Mouse (Mus musculus): ENCODE measurements at regions not wholly inside any gene's neighbourhood (a gene's known extent, or its start where the extent isn't known, plus 50 kb on each side); places are given as distances from the start of the nearest gene placed in this dataset.
A peak's percentile ranks its signal among the peaks of the same experiment; 100 is the strongest.

DNA sequence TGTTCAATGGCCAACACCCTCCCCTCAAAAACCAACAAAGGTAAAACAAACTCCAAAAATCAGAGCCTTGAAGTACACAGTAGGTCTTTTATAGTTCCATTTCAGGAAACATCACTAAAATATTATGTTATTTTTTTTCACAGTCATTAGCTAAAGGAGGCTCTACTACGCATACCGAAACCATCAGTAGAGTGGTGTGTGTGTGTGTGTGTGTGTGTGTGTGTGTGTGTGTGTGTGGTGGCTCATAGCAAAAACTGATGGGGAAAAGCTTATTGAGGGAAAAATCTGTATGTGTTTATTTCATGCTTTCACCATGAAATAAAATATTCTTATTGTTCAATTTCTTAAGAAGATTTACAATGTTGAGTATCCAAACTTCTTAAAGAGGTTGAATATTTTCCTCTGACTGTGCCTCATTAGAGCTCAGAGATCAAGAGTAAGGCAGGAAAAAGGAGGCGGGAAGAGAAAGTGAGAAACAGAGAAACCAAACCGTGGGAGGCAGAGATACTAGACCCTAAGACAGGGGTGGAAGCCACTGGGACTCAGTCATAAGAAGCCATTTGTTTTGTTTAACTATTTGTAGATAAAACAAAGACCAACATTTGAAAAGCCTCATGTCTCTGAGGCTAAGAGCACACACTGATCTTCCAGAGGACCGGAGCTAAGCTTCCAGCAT lies 159.6 kb downstream of the Icos start:
- no peaks in the 10 kb centered on the region; the same call in 1 of the 2 replicates for H3K27me3 ChIP-seq

DNA sequence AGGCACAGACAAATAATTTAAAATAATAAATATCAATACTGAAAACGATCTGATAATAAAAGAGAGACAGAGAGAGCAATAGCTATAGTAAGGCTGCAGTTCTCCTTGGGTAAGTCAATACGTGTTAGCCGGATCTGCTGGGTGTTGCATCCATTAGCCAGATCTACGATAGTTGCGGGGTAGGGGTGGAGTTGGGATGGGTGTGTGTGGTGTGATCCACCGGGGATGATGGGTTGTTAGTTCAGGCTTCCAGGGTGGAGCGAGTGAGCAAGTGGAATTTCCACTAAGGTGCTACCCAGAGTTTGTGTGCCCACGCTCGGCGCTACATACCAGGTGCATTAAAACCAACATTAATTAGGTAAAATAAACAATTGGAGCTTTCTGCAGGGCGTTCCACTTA lies 160.2 kb downstream of the Icos start:
- DNase-seq (no peak), ATAC-seq (ENCODE audit: low read depth) (no peak)
- 0 out of 2 replicates have a peak, but pooled peaks cover 9% of the 10 kb centered on the region for H3K4me1 ChIP-seq (replicated peaks)
- H3K9ac ChIP-seq: no peak overlapping the region
- no peak overlapping the region for H3K27ac ChIP-seq
- H3K27me3 ChIP-seq: no peaks in the 10 kb centered on the region; the same call in 1 of the 2 replicates
- no peak overlapping the region for H3K4me3 ChIP-seq (replicated peaks)
- no peaks in the 10 kb centered on the region for H3K9me3 ChIP-seq (replicated peaks)
- no peaks in the 10 kb centered on the region for H3K36me3 ChIP-seq
- H3K4me2 ChIP-seq: no peak overlapping the region
- WGBS (ENCODE audit: insufficient replicate concordance): 65% methylated on average over 11 of the region's 11 CpGs

More for the DNA sequence above, 159.6 kb downstream of the Icos start:
- Histone ChIP-seq H3K4me3 (replicated peaks) (no peak overlapping the region), H3K4me1 (replicated peaks) (0 out of 2 replicates have a peak, but pooled peaks cover 9% of the 10 kb centered on the region), H3K27ac (no peak overlapping the region), H3K9ac (no peak overlapping the region), H3K36me3 (no peaks in the 10 kb centered on the region), H3K9me3 (replicated peaks) (no peaks in the 10 kb centered on the region), H3K4me2 (no peak overlapping the region)
- no peak for DNase-seq
- ATAC-seq (ENCODE audit: low read depth): no peak
- 51% methylated on average over 5 of the region's 5 CpGs for WGBS (ENCODE audit: insufficient replicate concordance)

DNA sequence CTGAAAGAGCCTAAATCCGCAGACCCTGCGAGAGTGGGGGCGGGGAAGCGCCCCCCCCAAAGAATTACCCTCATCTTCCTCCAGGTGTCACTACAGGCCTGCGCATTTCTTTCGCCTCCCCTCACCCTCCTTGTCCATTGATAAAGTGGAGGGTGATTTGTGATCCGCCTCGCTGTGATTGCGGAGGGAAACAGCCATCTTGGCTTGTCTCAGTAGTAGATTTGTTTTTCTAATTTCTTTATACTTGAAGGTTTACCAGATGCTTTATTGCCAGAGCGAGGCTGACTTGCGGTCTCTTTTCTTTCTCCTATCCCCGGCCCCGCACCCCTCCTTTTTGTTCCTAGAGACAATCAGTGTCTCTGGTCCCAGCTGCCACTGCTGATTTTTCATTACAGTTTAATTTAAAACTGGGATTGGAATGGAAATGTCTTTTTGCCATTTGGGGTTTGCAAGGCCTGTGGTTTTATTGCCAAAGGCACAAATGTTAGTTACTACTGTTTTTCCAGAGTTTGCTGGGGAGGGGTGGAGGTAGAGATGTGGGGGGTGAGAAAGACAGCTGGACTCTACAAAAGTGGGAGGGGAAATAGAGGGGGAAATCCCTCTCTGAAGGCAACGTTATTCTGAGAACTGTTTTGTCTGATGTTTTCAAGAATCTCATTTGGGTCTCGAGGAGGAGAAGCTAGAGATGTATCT lies 161.7 kb downstream of the Icos start:
- no peak overlapping the region for H3K4me3 ChIP-seq (replicated peaks)
- H3K27me3 ChIP-seq: no peaks in the 10 kb centered on the region; the same call in 1 of the 2 replicates
- WGBS (ENCODE audit: insufficient replicate concordance): 21% methylated on average over 15 of the region's 15 CpGs
- H3K36me3 ChIP-seq: no peaks in the 10 kb centered on the region
- 0 out of 2 replicates have a peak, but pooled peaks cover 9% of the 10 kb centered on the region for H3K4me1 ChIP-seq (replicated peaks)
- peak overlapping the region; percentile 3; the same call in 1 of the 2 replicates for H3K4me2 ChIP-seq
- H3K9me3 ChIP-seq (replicated peaks): no peaks in the 10 kb centered on the region
- no peak overlapping the region for H3K27ac ChIP-seq
- ATAC-seq (ENCODE audit: low read depth) (no peak), DNase-seq (no peak)
- no peak overlapping the region for H3K9ac ChIP-seq

DNA sequence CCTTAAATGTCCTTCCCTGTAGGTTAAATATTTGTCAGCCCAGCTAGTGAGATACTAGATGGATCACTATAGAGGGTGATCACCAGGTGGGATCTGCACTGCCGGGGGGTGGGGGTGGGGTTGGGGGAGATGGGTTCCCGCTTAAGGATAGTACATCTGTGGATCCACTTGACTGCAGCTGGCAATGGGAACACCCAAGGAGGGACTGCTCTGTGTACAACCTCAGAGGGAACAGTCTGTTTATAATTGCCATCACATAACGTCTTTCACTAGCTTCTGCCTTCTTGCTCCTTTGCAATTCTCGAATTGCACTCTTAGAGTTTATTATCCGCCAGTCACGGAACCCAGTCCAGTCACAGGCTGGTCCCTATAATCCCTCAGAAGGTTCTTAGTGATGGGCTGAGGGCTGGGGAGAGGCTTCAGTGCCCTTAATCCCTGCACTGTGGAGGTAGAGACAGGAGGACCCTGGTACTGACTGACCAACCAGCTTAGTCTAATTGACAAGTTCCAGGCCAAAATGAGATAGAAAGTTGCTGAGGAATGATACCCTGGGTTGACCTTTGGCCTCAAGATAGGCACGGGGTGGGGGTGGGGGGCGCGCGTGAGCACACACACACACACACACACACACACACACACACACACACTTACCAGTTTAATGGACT lies 162.4 kb downstream of the Icos start:
- WGBS (ENCODE audit: insufficient replicate concordance): 55% methylated on average over 10 of the region's 10 CpGs
- no peaks in the 10 kb centered on the region; the same call in 1 of the 2 replicates for H3K27me3 ChIP-seq
- no peaks in the 10 kb centered on the region for H3K36me3 ChIP-seq
- DNase-seq: no peak
- no peak overlapping the region for H3K4me2 ChIP-seq
- no peak overlapping the region for H3K9ac ChIP-seq
- H3K9me3 ChIP-seq (replicated peaks): no peaks in the 10 kb centered on the region
- no peak for ATAC-seq (ENCODE audit: low read depth)
- H3K4me3 ChIP-seq (replicated peaks): no peak overlapping the region
- 0 out of 2 replicates have a peak, but pooled peaks cover 9% of the 10 kb centered on the region for H3K4me1 ChIP-seq (replicated peaks)
- H3K27ac ChIP-seq: no peak overlapping the region

DNA sequence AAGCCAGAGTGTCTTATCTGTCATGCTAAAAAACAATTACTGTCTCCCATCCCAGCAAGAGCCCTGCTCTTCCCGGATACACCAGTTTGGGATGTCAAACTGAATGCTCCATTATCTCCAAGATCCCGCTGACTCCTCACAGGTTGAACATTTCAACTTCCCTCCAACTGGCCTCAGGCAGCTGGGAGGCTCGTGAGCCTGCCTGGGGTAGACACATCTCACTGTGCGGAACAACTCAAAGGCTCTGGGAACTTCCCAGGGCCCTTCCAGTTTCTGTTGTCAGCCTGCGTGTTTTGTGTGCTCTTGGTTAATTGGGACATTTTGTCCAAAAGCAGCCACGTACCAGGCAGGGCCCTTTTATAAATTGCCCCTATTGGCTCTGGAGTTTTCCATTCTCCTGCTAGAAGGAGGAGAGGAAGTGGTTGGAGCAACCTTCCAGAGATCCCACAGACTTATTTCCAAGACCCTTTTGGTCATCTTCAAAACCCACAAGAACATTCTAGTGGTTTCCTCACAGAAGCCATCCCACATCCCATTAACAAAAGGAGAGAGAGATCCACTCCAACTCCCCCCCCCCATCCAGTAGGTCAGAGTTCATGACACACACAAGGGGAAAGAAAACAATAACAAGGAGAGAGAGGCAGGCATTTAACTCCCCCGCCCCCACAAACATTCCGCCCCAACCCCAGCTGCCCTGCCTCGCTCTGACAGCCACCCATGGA lies 163.3 kb downstream of the Icos start:
- ATAC-seq (ENCODE audit: low read depth) (no peak), DNase-seq (no peak)
- H3K27me3 ChIP-seq: no peaks in the 10 kb centered on the region; the same call in 1 of the 2 replicates
- no peak overlapping the region for H3K4me3 ChIP-seq (replicated peaks)
- 32% methylated on average over 9 of the region's 9 CpGs for WGBS (ENCODE audit: insufficient replicate concordance)
- no peaks in the 10 kb centered on the region for H3K36me3 ChIP-seq
- no peak overlapping the region for H3K4me2 ChIP-seq
- H3K9ac ChIP-seq: no peak overlapping the region
- 0 out of 2 replicates have a peak, but pooled peaks cover 9% of the 10 kb centered on the region for H3K4me1 ChIP-seq (replicated peaks)
- H3K9me3 ChIP-seq (replicated peaks): no peaks in the 10 kb centered on the region
- H3K27ac ChIP-seq: no peak overlapping the region

DNA sequence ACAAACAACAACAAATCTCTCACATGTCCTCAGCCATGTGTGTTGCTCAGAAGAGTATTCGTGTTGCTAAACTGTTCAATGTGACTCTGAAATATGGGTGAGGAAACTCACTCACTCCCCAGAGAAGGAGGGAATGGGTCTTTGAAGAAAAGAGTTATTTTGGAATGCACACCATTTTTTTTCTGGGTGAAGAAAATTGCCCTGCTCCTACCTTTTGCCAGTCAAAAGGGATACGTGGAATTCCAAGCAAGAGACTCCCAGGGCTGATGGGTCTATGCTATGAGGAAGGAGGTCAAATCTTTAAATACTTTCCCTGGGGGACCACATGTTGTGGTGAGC lies 163.8 kb downstream of the Icos start:
- H3K4me3 ChIP-seq (replicated peaks): no peak overlapping the region
- no peaks in the 10 kb centered on the region; the same call in 1 of the 2 replicates for H3K27me3 ChIP-seq
- 0 out of 2 replicates have a peak, but pooled peaks cover 9% of the 10 kb centered on the region for H3K4me1 ChIP-seq (replicated peaks)
- DNase-seq (no peak), ATAC-seq (ENCODE audit: low read depth) (no peak)
- no peak overlapping the region for H3K27ac ChIP-seq
- WGBS (ENCODE audit: insufficient replicate concordance): 15% methylated on average over 2 of the region's 2 CpGs
- no peak overlapping the region for H3K9ac ChIP-seq
- H3K36me3 ChIP-seq: no peaks in the 10 kb centered on the region
- no peak overlapping the region for H3K4me2 ChIP-seq
- H3K9me3 ChIP-seq (replicated peaks): no peaks in the 10 kb centered on the region

DNA sequence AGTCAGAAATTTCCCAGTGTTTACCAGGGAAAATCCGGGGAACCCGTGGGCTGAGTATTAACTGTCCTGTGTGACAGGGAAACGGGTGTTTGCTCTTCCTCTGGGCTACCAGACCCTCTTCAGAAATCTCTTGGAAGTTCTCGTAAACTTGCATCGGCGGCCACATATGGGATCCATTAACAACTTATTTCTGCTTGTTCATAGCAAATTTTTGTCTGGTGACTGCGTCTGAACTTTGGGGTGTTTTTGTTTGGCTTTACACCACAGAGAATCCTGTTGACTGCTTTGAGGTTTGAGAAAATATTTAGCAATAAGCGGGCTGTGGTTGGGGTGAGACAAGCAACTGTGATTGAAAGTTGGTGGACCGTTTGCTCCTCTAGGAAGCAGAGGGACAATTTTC lies 164.2 kb downstream of the Icos start:
- no peak for ATAC-seq (ENCODE audit: low read depth)
- no peak overlapping the region for H3K9ac ChIP-seq
- DNase-seq: no peak
- no peaks in the 10 kb centered on the region for H3K9me3 ChIP-seq (replicated peaks)
- no peak overlapping the region for H3K4me3 ChIP-seq (replicated peaks)
- H3K4me2 ChIP-seq: no peak overlapping the region
- H3K4me1 ChIP-seq (replicated peaks): 0 out of 2 replicates have a peak, but pooled peaks cover 9% of the 10 kb centered on the region
- H3K27ac ChIP-seq: no peak overlapping the region
- no peaks in the 10 kb centered on the region for H3K36me3 ChIP-seq
- H3K27me3 ChIP-seq: no peaks in the 10 kb centered on the region; the same call in 1 of the 2 replicates
- WGBS (ENCODE audit: insufficient replicate concordance): 33% methylated on average over 9 of the region's 9 CpGs

DNA sequence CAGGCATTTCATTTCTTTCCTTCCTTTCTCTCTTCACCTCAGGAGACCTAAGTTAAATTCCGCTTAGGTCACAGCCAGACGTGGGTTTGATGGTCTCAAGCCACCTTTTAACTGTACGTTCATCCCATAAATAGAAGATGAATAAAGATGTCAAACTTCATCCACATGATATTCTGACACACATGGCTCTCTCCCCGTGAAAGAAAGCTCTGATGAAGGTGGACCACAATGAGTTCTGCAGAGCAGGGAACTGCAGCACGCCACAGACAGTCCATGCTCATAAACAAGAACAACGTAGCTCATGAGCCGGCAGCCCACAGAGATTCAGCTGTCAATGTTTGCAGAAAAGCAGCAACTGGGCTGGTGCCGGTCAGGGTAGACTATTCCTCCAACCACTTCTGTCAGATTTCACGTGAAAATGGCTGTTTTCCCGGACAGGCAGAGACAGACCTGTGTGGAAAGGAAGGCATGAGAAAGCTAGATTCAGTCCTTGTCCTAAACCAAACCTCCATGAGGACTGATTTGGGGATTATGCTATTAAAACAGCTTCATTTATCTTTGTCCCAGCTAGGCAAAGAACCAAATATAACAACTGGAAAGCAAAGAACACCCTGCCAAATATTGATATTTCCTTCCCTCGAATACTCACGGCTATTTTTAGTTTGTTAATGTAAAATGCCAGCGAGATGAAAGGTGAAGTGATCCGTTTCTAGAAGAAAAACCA lies 165.5 kb downstream of the Icos start:
- Histone ChIP-seq H3K27me3 (no peaks in the 10 kb centered on the region; the same call in 1 of the 2 replicates), H3K9ac (no peak overlapping the region), H3K9me3 (replicated peaks) (no peaks in the 10 kb centered on the region), H3K4me1 (replicated peaks) (0 out of 2 replicates have a peak, but pooled peaks cover 9% of the 10 kb centered on the region), H3K4me2 (no peak overlapping the region), H3K27ac (no peak overlapping the region), H3K4me3 (replicated peaks) (no peak overlapping the region), H3K36me3 (no peaks in the 10 kb centered on the region)
- ATAC-seq (ENCODE audit: low read depth): no peak
- WGBS (ENCODE audit: insufficient replicate concordance): 41% methylated on average over 14 of the region's 14 CpGs
- no peak for DNase-seq

DNA sequence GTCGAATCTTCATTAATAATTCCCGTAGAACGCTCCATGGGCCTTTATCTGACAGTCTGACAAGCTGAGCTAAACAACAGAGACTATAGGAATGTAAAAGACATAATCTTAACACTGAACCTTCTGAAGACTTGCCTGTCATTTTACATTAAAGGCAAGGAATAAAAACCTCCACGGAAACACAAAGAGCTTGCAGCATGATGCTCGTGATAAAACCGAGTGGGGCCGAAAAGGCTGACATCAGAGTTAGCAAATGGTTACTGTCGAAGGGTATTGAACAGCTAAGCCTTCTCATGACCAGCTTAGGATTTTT lies 166.0 kb downstream of the Icos start:
- WGBS (ENCODE audit: insufficient replicate concordance): 63% methylated on average over 8 of the region's 8 CpGs
- DNase-seq: no peak
- H3K4me1 ChIP-seq (replicated peaks): 0 out of 2 replicates have a peak, but pooled peaks cover 9% of the 10 kb centered on the region

DNA sequence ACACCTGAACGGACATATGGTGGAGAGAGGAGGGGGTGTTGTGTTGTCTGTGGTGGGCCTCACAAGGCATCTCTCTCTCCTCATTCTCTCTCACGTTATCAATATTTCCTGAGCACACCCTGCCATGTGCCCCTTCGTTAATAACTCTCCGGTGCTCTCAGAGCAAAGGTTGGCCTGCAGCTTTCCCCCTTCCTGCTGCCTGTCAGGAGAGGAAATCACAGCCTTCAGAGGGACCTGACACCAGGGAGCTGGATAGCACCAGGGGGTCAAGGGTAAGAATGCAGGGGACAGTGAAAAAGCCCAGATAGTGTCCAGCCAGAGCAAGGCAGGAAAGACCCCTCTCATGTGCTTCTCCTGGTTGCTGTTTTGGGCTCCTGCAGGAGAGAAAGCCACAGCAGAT lies 167.3 kb downstream of the Icos start:
- ATAC-seq (ENCODE audit: low read depth): no peak
- Histone ChIP-seq H3K36me3 (no peaks in the 10 kb centered on the region), H3K27ac (no peak overlapping the region), H3K9ac (no peak overlapping the region), H3K4me1 (replicated peaks) (0 out of 2 replicates have a peak, but pooled peaks cover 9% of the 10 kb centered on the region), H3K4me3 (replicated peaks) (no peak overlapping the region), H3K9me3 (replicated peaks) (no peaks in the 10 kb centered on the region), H3K27me3 (no peaks in the 10 kb centered on the region; the same call in 1 of the 2 replicates), H3K4me2 (no peak overlapping the region)
- no peak for DNase-seq
- WGBS (ENCODE audit: insufficient replicate concordance): 41% methylated on average over 4 of the region's 4 CpGs

More for the DNA sequence above, 166.0 kb downstream of the Icos start:
- no peak overlapping the region for H3K4me3 ChIP-seq (replicated peaks)
- H3K27me3 ChIP-seq: no peaks in the 10 kb centered on the region; the same call in 1 of the 2 replicates
- H3K9me3 ChIP-seq (replicated peaks): no peaks in the 10 kb centered on the region
- no peak overlapping the region for H3K4me2 ChIP-seq
- H3K27ac ChIP-seq: no peak overlapping the region
- ATAC-seq (ENCODE audit: low read depth): no peak
- no peak overlapping the region for H3K9ac ChIP-seq
- no peaks in the 10 kb centered on the region for H3K36me3 ChIP-seq
